Mouse (Mus musculus): ENCODE results near the gene Cbx5.
"Not testable (repeated sequence)": the region's sequence is repeated elsewhere in the genome, so short reads cannot be mapped to it uniquely, and the experiment has no call there.

Gene Cbx5

DNA sequence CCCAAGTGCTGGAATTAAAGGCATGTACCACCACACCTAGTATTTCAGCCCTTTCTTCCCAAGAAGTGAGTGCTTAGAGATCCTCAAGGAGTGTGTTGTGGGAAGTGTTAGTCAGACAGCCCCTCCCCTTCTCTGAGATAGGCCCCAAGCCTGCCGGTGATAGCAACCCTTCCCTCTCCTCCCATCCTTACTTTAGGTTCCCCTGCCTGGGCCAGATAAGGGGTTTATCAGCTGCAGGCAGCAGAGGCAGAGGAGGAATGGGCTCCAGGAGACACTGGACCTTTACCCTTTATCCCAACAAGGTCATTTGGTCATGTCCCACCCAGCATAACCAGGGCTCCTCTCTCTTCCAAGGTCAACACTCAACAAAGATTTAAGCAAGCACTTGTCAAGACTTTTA, 12.0 kb upstream of the Cbx5 start:
- DNase-seq (ENCODE audit: low read depth, low spot score) = no peak

DNA sequence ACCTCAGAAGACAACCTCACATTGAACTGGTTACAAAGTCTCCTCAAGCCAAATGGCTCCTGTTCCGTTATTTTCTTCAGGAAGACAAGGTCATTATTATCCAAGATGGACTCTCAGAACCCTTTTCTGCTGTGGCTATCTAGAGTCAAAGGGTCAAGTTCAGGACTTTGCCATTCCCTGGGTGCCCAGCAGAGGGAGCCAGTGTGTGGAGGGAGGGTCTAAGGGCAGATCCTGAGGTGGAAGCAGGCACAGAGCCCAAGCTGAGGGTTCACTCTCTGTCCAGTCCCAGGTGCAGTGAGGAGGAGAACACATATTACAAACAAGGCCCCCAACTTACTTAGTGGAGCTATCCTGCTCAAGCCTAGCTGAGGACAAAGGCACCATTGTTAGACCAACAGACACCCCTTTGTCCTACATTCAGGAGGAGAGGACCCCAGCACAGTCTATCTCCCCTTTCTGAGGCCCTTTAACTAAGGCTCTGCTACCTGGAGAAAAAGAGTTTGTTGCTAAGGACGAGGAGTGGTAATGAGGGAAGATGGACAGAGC, 10.7 kb upstream of the Cbx5 start:
- DNase-seq (ENCODE audit: low read depth, low spot score) = peak; percentile 65

DNA sequence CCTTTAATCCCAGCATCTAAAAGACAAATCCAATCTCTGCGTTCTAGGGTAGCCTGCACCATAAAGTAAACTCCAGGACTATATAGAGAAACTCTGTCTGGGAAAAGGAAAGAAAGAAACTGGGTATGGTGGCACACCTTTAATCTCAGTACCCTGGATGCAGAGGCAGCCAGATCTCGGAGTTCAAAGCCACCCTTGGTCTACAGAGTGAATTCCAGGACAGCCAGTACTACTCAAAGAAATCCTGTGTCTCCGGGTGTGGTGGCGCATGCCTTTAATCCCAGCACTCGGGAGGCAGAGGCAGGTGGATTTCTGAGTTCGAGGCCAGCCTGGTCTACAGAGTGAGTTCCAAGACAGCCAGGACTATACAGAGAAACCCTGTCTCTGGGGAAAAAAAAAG, 9.9 kb upstream of the Cbx5 start:
- not testable (repeated sequence) for DNase-seq (ENCODE audit: low read depth, low spot score)

DNA sequence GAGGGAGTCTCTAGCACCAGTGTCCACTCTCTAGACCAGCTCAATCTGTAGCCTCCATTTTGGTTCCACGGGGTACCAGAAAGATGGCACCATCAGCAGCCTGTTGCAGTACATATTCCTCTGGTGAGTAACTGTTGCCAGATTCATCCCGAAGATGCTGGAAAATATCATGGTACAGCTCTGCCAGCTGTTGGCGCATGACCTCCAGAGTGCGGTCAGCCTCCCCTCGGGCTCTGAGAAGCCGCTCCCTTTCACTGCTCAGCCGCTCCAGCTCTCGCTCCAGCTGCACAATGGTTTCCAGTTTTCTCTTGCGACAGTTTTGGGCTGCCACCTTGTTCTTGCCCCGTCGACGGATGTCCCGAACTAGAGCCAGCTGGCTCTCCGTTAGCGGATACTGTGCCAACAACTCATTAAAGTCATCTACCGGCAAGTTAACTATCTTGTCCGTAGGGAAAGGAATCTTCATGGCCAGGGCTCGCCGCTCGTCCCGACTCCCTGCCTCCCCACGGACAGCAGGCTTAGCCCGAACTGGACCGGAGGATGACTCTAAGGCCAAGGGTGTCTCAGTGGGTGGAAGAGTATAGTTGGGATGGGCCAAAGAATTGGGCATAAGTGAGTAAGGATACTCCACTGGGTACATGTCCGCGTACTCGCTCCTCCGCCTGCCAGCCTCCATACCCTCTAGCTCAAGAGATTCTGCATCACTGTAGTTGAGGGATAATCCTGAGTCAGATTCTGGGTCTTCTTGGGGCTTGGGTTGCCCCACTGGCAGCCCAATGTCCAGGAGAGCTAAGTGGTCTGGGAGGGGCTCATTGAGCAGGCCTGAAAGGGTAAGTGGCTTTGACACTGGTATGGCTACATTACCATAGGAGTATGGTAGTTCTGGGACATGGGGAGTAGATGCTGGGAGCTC, 9.0 kb upstream of the Cbx5 start:
- no peak for DNase-seq (ENCODE audit: low read depth, low spot score)

DNA sequence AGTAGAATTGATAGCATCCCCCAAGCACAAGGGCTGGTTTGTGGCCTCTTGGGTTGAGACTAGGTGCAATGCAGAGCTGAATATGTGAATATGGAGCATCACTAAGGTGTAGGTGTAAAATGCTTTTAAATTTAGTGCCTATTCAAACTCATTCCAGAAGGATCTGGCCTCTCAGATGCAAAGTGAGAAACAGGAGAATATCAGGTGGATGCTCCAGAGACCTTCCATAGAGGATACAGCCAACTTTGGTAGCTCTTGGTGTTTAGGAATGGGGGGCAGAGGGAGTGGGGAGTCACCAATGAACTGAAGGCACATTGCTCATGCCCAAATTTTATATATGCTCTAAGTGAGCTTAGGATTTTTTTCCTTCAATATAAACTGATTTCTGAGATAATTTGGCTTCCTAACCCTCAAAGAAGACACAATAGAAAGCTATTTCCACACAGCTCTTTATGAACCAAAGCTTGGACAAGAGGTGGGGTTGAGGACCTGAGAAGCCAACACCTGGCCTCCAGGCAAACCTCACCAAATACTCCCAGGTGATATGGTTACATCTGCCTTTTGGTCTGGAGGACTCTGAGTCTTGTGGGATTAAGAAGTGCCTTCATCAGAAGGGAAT, 8.3 kb upstream of the Cbx5 start:
- DNase-seq (ENCODE audit: low read depth, low spot score) = no peak

DNA sequence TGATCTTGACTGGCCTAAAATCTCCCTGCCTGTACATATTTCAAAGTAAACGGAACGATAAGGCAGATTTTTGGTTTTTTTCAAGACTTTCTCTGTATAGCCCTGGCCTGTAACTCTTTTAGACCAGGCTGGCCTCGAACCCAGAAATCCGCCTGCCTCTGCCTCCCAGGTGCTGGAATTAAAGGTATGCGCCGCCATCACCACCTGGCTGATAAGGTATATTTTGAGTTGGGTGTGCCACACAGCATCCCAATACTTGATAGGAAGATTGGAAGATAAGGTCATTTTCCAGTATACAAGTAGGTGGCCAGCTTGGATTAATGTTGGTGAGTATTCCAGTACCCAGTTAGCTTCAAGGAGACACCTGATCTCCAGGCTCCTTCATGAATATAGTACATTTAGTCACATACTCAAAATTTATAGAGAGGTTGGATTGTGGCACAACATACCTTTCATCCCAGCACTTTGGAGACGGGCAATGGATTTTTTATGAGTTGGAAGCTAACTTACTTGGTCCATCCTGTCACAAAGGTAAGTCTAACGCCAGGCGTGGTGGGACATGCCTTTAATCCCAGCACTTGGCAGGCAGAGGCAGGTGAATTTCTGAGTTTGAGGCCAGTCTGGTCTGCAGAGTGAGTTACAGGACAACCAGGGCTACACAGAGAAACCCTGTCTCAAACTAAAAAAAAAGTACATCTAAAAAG, 7.6 kb upstream of the Cbx5 start:
- no peak for DNase-seq (ENCODE audit: low read depth, low spot score)

DNA sequence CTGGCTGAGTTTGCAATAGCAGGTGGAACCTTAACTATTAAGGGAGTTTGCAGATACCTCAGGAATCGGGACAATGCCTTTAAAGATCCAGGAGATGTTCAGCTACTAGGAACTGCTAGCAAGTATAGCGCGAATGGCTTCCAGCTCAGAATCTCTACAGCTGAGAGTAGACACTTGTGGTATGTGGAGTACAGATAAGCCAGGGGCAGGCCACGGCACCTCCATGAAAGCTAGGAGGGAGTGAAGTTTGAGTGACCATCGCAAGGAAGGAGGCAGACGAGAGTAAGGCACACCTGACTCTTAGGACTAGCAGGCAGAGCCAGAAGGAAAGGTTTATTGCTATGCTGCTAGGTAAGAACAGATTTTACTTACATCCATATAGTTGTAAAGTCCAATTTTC, 6.0 kb upstream of the Cbx5 start:
- no peak for DNase-seq (ENCODE audit: low read depth, low spot score)

DNA sequence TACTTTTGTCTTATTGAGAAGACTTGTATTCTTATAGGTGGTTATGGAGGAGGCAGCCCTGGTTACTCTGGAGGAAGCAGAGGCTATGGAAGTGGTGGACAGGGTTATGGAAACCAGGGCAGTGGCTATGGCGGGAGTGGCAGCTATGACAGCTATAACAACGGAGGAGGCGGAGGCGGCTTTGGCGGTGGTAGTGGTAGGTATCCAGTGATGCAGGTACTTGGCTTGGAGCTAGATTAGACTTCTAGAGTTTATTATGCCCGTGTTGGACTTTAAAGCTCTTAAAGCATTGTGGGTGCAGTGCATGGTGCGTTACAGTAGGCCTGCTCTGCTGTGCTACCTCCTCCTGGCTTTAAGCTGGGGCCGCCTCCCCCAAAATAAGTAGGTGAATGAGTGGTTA, 3.3 kb upstream of the Cbx5 start:
- DNase-seq (ENCODE audit: low read depth, low spot score) = no peak

DNA sequence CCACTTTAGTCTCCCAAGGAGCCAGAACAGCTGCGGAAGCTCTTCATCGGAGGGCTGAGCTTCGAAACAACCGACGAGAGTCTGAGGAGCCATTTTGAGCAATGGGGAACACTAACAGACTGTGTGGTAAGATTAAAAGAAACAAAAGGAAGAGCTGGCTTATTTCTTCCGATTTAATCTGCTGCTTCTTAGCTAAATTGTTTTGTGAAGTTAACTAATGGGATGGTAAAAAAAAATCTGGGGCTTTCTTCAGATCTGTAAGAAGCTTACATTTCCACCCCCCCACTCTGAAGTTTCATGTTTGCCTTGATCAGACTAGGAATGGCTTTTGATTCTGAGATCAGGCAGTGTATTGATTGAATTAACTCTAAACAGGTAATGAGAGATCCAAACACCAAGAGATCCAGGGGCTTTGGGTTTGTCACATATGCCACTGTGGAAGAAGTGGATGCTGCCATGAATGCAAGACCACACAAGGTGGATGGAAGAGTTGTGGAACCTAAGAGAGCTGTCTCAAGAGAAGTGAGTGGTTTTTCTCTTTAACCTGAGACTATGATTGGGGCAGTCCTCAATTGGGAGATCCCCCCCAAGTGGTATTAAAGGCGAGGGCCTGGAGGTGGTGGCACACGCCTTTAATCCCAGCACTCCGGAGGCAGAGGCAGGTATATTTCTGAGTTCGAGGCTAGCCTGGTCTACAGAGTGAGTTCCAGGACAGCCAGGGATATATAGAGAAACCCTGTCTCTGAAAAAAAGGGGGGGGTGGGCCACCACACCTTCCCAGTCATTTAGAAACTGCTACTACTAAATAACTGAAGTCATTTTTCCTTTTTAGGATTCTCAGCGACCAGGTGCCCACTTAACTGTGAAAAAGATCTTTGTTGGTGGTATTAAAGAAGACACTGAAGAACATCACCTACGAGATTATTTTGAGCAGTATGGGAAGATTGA, 1.7 kb upstream of the Cbx5 start:
- not testable (repeated sequence) for DNase-seq (ENCODE audit: low read depth, low spot score)

DNA sequence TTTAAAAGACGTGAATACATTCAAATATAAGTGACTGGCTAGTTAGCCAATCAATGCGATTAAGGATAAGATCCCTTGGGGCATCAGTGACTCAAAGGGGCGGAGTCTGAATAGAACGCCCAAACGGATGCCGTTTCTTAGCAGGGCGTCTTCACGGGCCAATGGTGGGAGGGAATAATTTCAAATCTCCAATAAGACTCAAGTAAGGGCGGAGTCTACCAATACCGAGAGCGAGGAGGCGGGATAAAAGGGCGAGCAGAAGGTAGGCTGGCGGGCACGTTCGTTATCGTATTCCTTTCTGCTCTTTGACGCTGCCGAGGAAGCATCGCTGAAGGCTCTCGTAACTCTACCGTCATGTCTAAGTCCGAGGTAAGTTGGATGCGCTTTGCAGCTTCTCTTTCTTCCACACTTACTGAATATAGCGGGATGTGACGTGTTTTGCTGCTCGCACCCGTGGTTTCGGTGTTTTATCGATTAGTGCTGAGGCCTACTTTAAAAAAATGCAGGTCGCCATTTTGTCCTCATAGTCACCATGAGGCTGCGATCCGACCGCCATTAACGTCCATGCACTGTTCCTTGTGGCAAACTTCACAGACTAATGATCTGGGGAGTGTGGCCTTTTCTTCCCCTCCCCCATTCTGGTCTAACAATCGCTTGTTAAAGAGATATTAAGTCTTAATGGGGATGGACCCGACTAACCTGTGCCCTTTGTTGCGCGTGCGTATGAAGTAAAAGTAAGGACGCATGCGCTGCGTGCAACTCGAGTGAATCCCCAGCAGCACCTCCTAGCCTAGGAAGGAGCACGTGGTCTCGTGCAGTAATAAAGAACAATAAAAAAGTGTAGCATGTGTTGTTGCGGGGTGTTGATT, 778 bp upstream of the Cbx5 start, which contains the start of gene Hnrnpa1:
Gene Hnrnpa1 (plus strand): TSS at position 273 of the 869 bp plus-strand sequence.
- peak; percentile 98 for DNase-seq (ENCODE audit: low read depth, low spot score)

DNA sequence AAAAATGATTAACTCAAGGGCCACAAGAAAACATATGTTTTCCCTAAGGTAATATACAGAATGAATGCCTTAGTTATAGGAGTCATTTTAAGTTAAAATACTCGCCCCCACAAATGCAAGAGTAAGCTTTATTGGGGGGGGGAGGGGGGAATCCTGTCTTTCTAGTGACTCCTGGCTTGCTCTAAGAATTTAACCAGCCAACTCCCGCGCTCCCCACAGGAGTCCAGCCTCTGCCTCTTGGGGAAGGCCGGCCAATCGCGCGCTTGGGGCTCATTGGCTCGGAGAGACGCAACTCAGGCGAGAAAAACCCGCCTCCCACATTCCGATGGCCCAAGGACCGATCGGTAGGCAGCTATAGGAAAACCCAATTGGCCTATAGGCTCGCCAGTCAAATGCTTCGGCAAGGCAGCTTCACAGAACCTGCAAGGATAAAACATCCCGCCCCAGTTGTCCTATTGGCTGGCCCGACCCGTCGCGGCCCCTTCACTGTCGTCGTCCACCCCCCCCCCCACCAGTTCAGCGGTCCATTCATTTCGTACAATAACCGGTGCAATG, 409 bp downstream of the Cbx5 start:
- peak; percentile 98 for DNase-seq (ENCODE audit: low read depth, low spot score)

DNA sequence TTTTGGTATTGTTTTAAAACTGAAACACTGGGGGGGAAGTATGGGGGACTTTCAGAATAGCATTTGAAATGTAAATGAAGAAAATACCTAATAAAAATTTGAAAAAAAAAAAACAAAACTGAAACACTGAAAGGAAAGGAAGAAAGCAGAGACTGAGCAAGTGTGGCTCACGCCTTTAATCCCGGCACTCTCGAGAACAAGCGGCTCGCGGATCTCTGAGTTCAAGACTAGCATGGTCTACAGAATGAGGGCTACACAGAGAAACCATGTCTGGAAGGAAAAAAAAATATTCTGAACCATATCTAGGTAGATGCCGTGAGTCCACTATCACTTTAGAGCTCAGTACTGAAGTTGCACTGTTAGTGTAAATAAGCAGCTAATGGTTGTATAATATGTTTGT, 2.3 kb downstream of the Cbx5 start:
- no peak for DNase-seq (ENCODE audit: low read depth, low spot score)

DNA sequence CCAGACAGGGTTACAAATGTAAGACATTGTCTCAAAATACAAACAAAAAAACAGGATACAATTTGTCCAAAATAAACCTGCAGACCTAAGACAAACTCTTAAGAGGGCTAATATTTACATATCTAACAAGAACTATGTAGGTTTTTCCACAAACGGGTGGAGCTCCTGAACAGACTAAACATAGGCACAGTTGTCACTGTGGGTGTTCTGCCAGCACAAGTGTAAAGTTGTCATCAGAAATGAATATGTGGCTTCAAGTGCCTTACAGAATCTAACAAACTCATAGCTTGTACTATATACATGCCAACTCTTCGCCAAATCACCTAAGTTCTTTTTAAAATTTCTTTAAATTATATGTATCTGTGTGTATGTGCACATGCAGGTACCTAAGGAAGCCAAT, 6.5 kb downstream of the Cbx5 start:
- no peak for DNase-seq (ENCODE audit: low read depth, low spot score)

DNA sequence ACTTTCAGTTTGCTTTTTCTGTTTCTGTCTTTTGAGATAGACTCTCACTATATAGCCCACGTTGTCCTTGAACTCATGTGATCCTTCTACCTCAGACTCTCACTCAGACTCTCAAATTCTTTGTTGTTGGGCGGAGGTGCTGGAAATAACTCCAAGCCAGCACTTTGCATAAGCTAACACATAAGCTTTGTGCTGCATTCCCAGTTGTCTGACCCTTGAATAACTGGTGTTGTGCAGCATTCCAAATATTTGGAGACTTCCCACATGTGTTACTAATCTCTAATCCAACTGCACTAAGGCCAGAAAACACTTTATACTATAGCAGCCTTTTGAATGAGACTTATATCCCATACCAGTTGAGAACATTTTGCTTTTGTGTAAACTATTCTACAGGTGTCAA, 10.7 kb downstream of the Cbx5 start:
- DNase-seq (ENCODE audit: low read depth, low spot score) = no peak

DNA sequence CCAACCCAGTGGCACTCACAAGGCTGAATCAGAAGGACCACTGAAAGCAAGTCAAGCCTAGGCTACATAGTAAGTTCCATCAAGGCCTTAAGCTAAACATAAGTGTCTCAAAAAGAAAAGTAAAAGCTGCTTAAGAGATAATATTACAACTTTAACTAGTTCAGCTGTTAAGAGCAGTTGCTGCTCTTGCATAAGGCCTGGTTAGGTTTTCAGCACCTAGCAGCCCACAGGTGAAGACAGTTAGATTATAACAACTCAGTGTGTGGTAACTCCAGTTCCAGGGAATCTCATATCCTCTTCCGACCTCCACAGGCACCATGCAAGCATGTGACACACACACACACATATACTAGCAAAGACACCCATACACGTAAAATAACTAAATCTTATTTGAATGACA, 12.0 kb downstream of the Cbx5 start:
- no peak for DNase-seq (ENCODE audit: low read depth, low spot score)

DNA sequence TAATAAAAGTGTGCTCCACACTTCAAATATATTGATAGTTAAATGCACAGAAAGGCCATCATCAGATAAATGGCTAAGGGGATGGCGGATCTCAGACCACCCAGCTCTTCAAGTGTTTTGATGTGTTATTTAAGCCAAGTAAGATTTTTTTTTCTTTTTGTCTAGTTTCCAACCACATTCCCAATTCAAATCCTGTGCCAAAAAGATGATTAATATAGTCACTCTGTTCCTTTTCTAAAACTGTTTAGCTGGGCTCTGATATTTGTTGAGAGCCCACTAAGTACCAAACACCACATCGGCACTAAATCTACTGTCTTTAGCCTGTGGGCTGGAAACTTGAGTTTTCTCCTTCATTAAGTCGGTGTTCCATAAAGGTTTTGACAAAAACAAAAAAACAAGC, 12.6 kb downstream of the Cbx5 start:
- no peak for DNase-seq (ENCODE audit: low read depth, low spot score)

DNA sequence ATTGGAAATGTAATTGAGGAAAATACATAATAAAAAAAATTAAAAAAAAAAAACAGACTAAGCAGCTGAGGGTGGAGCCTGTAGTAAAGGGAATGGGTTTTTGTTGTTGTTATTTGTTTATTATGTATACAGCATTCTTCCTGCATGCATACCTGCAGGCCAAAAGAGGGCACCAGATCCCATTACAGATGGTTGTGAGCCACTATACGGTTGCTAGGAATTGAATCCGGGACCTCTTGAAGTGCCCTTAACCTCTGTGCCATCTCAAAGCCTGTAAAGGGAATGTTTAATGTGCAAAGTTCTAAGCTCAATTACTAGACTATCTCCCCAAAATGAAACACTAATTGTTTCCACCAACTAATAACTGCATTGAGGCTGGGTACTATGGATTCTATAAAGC, 15.5 kb downstream of the Cbx5 start:
- DNase-seq (ENCODE audit: low read depth, low spot score) = no peak

DNA sequence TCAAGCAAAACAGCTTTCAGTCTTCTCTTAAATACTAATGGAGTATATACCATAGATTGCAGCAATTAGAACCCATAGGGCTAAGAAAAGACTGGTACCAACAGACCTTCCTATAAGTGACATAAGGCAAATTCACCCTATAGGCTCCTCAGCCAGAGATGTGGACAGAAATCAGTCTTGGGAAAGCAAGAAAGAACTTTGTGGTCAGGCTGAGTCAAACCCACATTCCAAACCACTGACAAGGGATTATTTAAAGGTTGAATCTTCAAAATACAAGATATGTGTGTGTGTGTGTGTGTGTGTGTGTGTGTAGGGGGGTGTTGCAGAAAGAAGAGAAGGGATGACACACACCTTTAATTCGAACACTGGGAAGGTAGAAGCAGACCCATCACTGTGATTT, 18.2 kb downstream of the Cbx5 start:
- no peak for DNase-seq (ENCODE audit: low read depth, low spot score)

DNA sequence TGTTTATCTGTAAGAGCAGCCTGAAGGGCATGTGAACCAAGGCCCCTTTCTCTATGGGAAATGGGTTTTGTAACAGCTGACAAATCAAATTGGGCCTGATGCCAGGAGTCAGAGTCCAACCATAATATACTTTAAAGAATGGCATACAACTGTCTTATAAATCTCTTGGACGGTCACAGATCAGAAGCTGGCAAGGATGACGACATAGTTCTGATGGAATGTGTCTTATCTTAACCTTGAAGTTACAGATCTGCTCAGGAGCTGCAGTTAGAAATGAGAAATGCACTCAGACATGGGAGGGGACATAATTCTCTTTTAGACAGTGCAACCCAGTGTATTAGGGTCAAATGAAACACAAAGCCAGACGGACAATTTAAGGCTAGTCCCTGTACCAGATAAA, 18.8 kb downstream of the Cbx5 start:
- peak; percentile 40 for DNase-seq (ENCODE audit: low read depth, low spot score)

DNA sequence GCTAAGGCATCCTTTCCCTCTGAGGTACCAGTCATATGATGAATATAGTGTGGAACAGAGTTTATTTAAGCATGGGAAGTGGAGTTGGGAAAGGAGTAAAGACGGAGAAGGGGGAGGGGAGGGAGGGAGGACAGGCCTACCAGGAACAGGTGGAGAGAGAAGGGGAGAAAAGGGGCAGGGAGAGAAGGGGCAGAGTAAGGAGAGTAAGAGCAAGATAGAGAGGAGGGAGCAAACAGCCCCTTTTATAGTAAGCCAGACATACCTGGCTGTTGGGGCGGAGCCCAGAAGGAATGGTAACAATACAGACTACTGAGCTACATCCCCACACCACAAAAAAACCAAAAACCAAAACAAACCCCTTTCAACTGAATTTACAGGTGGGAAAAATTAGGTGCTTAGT, 23.6 kb downstream of the Cbx5 start:
- no peak for DNase-seq (ENCODE audit: low read depth, low spot score)

Measured in mesoderm, embryonic 11.5 days (tissue).